In the genomic region with DNA sequence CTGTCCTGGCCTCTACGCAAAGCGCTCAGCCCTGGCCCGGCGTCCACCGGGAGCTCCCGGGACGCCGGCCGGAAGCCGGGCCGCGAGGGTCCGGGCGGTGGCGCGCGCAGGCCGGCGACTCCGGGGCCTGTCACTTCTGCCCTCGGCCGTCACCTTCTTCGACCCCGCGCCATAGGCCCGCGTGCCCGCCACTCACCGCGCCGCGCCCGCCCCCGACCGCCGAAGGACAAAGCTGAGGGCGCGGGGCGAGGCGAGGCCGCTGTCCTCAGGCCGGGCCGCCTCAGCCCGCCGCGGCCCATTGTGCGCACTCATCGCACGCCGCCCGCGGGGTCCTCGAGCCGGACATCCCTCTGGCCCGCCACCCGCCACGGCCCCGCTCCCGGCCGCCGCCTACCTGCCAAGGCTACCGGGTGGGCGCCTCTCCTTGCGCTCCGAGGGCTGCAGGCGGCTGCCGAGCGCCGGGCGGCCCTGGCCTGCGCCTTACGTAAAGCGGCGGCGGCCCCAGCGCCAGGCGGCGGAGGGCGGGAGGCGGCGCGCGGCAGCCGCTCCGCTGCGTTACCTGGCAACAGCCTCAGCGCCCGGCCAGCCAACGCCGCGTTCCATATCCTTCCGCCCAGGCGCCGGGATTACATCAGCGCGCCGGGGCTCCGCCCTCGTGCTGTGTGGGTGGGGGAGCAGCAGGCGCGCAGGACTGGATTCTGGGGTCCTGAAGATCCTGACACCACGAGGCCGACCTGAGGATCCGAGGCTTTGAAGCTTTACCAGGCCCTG, we compare ENCODE assay signal across 8 mouse cellular contexts. TPM values are rescaled to one million over a fixed set of nuclear protein-coding genes. Genes with fewer than 3 reads are reported as not detected.
DNase-seq lines count a peak whose midpoint lies in the region; ATAC-seq and TF ChIP-seq lines count a peak whose summit lies in the region.

A gene (minus strand): TSS at position 564 of the 771 bp plus-strand sequence.

- no peak for TF ChIP-seq CTCF in Patski (IDR thresholded peaks at IDR 0.05)

- H3K9me3 ChIP-seq in hindbrain, embryonic 14.5 days (ENCODE audit: control insufficient read depth, low read length), result no peaks in the 10 kb centered on the region

- CTCF ChIA-PET in Patski (lab: Charles Lee), result interaction anchor here (1.2 to 6.7 kb wide), 3 partner anchors 18 to 44 kb away, joined by 4 to 39 read pairs (median 4); no protein-coding TSS in a partner anchor

- in situ Hi-C loops in Patski (cut with MboI; ENCODE audit: low pct_unique_long_range_greater_than_20kb), result loop anchor here (5.0 kb wide), 1 partner anchor 42 kb away; no protein-coding TSS in a partner anchor

- no peak for DNase-seq in Patski (ENCODE audit: low read depth, low spot score)
- DNase-seq in cerebellum, postnatal 14 days, result peak; percentile 94 to 96
- peak; percentile 93 for DNase-seq in frontal cortex, postnatal 25 days (ENCODE audit: low spot score in 2 of 2)
- DNase-seq in hindbrain, embryonic 14.5 days (ENCODE audit: low spot score), result peak; percentile 92
- DNase-seq in layer of hippocampus, postnatal 36 days, result peak; percentile 94 to 95
- peak; percentile 95 for DNase-seq in lung, postnatal 36 days
- peak; percentile 97 for DNase-seq in retina, postnatal 1 day
- peak; percentile 89 to 90 for DNase-seq in urinary bladder, adult 18-20 months (ENCODE audit: low spot score in 2 of 2)

- H3K4me2 ChIP-seq in hindbrain, embryonic 14.5 days (replicated peaks), result peak within 1 kb of the TSS; percentile 81

- peak within 1 kb of the TSS; percentile 94 for H3K27ac ChIP-seq in hindbrain, embryonic 14.5 days

- peak; percentile 78 for ATAC-seq in Patski
- peak; percentile 95 for ATAC-seq in hindbrain, embryonic 14.5 days (ENCODE audit: low FRiP score)

- peak within 1 kb of the TSS; percentile 86 for H3K4me3 ChIP-seq in hindbrain, embryonic 14.5 days (replicated peaks; ENCODE audit: low read length)

- POLR2A ChIA-PET in Patski (lab: Charles Lee), result interaction anchor here (0.7 to 1.7 kb wide), 8 partner anchors 17 to 72 kb away, joined by 3 to 7 read pairs (median 4); no protein-coding TSS in a partner anchor

- H3K9ac ChIP-seq in hindbrain, embryonic 14.5 days, result peak within 1 kb of the TSS; percentile 91

- H3K36me3 ChIP-seq in hindbrain, embryonic 14.5 days (replicated peaks; ENCODE audit: control insufficient read depth, insufficient read depth), result no peaks in the 10 kb centered on the region

- peaks cover 12% of the 10 kb centered on the region for H3K4me1 ChIP-seq in hindbrain, embryonic 14.5 days (replicated peaks; ENCODE audit: control insufficient read depth, insufficient read depth, low read length)

- under 1% methylated on average over 76 of the region's 104 CpGs for WGBS in hindbrain, embryonic 14.5 days

- H3K27me3 ChIP-seq in Patski, result no peaks in the 10 kb centered on the region
- H3K27me3 ChIP-seq in hindbrain, embryonic 14.5 days (ENCODE audit: control insufficient read depth, insufficient read depth, low read length), result no peaks in the 10 kb centered on the region

RNA-seq across cellular contexts. Expression of the gene that starts here (rescaled TPM):
- 71.5 TPM for polyA plus RNA-seq in Patski (2021)
- 45.3 and 47.0 TPM in 2 replicates for polyA plus RNA-seq in hindbrain, embryonic 14.5 days (2014; fragmentation: Nextera tagmentation; extraction: Ambion mirVana)
- 100 to 1,000 TPM; 100 to 106 TPM for total RNA-seq in layer of hippocampus, postnatal 36 days (2021)
